Mouse (Mus musculus) forebrain, embryonic 10.5 days (tissue): Measurements from ENCODE around the gene Cdk8. TPM values are rescaled to one million over a fixed set of nuclear protein-coding genes. Genes with fewer than 3 reads are reported as not detected.
A peak's percentile ranks its signal among the peaks of the same experiment; 100 is the strongest.

ENCODE experiments used
- DNase-seq: peaks from one replicate; pipeline ENCODE4 v3.0.0-alpha.2; 2017; ENCODE audit warnings: low spot score; ENCODE audit errors: extremely low spot score
- H3K27ac ChIP-seq: fragments of 300-500 bp; sonication (generic); 2 replicates; pipeline ENCODE4 v1.5.1; 2016; ENCODE audit warnings: mild to moderate bottlenecking
- H3K27me3 ChIP-seq: fragments of 300-500 bp; sonication (generic); 2 replicates; pipeline ENCODE4 v1.6.1; 2016; ENCODE audit warnings: mild to moderate bottlenecking; ENCODE audit not compliant: poor library complexity, severe bottlenecking
- H3K36me3 ChIP-seq: fragments of 300-500 bp; sonication (generic); replicated peaks from 2 replicates; pipeline ENCODE4 v1.6.1; 2016; ENCODE audit warnings: mild to moderate bottlenecking, moderate library complexity
- H3K4me1 ChIP-seq: fragments of 300-500 bp; sonication (generic); 2 replicates; pipeline ENCODE4 v1.6.1; 2016
- H3K4me3 ChIP-seq: fragments of 300-500 bp; sonication (generic); 2 replicates; pipeline ENCODE4 v1.5.1; 2016; ENCODE audit warnings: mild to moderate bottlenecking, moderate library complexity
- H3K9me3 ChIP-seq: fragments of 300-500 bp; sonication (generic); 2 replicates; pipeline ENCODE4 v1.6.1; 2016; ENCODE audit warnings: mild to moderate bottlenecking, moderate library complexity
- WGBS: fragments of 180-500 bp; shearing (Covaris S2); methylation state at CpG from one replicate; pipeline ENCODE4 v1.1.7; 2016; 5-methylcytosine and 5-hydroxymethylcytosine counted together
- polyA plus RNA-seq: library from polyadenylated mRNA; unstranded; fragments of >200 nt; fragmentation: Nextera tagmentation; extraction: Ambion mirVana; gene quantifications from 2 replicates; pipeline ENCODE4 v1.2.1, GENCODE M21; 2016

Cdk8 gene
- polyA plus RNA-seq, 1 experiment from 2014 or later: 21.8 TPM

DNA sequence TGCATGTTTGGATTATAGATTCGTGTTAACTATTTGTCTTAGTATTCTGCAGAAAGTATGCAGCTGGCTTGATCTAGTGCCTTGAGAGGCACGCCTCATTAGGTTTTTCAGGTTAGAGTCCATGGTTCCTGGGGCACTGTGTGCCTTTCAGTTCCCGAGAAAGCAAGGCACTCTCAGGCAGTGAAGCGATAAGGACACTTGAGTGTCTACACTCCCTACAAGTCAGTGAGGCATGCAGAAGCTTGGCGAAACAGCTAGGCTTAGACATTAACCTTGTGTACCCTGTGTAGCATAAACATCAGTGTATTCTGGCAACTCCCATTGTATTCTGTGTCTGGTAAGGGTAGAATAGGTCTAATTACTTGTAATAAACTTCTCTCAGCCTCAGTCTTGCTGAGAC is 25.5 kb upstream of the Cdk8 start:
- H3K27me3 ChIP-seq: no peaks in the 10 kb centered on the region
- H3K27ac ChIP-seq: no peak overlapping the region
- peaks cover 3% of the 10 kb centered on the region; the same call in 1 of the 2 replicates for H3K9me3 ChIP-seq
- H3K4me1 ChIP-seq: no peaks in the 10 kb centered on the region
- H3K4me3 ChIP-seq: no peak overlapping the region
- H3K36me3 ChIP-seq: peaks cover 93% of the 10 kb centered on the region
- WGBS: 94% methylated on average over 5 of the region's 5 CpGs
- no peak for DNase-seq

DNA sequence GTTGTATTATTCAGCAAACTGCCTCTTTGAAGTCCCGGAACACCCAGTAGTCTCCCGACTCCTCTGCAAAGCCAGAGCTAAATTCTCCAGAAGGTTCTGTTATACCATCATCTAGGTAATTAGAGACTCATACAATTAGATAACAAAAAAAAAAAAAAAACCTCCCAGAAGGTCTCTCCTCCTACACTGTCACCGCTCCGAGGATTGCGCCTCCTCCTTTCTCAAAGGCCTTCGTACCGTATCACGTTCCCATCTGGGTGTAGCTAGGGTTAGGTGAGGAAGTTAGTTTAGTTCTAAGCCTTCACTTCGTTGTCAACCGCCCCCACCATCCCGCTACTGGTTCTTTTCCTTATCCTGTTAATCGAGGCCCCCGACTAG is 10.5 kb upstream of the Cdk8 start:
- H3K27me3 ChIP-seq: no peaks in the 10 kb centered on the region
- H3K36me3 ChIP-seq: peaks cover 45% of the 10 kb centered on the region
- no peak for DNase-seq
- no peaks in the 10 kb centered on the region for H3K9me3 ChIP-seq
- WGBS: 11% methylated on average over 13 of the region's 13 CpGs
- H3K4me3 ChIP-seq: peak overlapping the region; percentile 76
- peak overlapping the region; percentile 98 for H3K27ac ChIP-seq
- H3K4me1 ChIP-seq: peaks cover 21% of the 10 kb centered on the region

DNA sequence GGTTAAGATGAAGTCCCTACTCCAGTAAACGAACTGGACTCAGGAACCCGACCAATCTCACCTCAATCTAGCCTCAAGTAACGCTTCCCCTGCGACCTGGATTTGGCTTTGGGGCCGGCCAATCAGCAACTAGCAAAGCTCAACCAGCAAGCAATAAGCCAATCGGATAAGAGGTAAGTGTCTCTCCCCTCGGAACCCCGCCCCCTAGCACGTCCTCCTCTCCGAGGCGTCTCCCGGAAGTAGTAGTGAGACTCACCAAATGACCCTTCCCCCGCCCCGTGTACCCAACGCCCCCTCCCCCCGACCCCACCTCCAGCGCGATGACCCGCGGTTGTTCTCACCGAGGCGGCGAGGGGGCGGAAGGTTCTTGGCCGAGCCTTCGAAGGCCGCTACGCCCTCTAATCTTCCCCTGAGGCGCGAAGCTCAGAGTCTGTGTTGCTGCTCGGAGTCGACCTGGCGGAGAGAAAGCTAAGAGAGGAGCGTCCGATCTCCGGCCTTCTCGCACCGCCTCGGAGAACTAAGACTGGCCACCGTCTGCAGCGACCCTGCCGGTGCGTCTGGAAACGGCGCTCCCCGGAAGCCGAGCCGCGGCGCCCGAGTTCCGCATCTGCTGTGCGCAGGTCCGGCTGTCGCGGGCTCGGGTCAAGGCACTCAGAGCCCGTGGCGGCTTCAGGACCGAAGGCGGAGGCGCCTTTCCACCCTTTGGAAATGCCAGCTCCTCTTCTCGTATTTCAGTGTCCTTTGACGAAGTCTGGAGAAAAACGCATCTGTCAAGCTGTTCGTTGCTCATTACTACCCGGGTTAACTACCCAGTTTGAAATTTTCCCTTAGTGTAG is 9.9 kb upstream of the Cdk8 start, which contains the start of gene Rnf6:
Rnf6 (minus strand) TSS at position 677 of the 836 bp plus-strand sequence.
- peak; percentile 93 for DNase-seq
- under 1% methylated on average over 67 of the region's 67 CpGs for WGBS
- H3K27ac ChIP-seq: peak within 1 kb of the TSS; percentile 98

DNA sequence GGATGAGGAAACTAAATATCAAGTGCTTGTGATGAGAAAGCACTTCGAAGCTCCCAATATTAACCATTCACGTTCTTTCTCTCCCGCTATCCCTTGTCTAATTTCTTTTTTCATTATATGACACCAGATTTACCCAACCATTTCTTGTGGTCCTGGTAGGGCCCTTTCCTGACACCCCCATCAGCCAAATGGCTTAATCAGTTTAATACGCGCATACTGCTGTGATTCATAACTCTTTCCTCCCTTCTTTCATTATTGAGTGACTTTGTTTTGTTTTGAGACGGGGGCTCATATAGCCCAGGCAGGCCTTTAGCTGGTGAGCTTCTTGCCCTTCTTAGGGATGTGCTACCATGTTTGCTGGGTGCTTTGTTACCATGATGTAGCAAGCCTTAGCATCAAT is 9.3 kb upstream of the Cdk8 start:
- H3K9me3 ChIP-seq: no peaks in the 10 kb centered on the region
- DNase-seq: no peak
- peaks cover 21% of the 10 kb centered on the region for H3K4me1 ChIP-seq
- H3K4me3 ChIP-seq: peak overlapping the region; percentile 76
- H3K27me3 ChIP-seq: no peaks in the 10 kb centered on the region
- H3K27ac ChIP-seq: peak overlapping the region; percentile 98
- WGBS: 38% methylated on average over 6 of the region's 6 CpGs
- H3K36me3 ChIP-seq: peaks cover 33% of the 10 kb centered on the region

More for the DNA sequence above, 9.9 kb upstream of the Cdk8 start, which contains the start of gene Rnf6:
- H3K36me3 ChIP-seq: peaks cover 39% of the 10 kb centered on the region
- H3K9me3 ChIP-seq: no peaks in the 10 kb centered on the region
- H3K4me1 ChIP-seq: peaks cover 21% of the 10 kb centered on the region
- H3K27me3 ChIP-seq: no peaks in the 10 kb centered on the region
- H3K4me3 ChIP-seq: peak within 1 kb of the TSS; percentile 76

DNA sequence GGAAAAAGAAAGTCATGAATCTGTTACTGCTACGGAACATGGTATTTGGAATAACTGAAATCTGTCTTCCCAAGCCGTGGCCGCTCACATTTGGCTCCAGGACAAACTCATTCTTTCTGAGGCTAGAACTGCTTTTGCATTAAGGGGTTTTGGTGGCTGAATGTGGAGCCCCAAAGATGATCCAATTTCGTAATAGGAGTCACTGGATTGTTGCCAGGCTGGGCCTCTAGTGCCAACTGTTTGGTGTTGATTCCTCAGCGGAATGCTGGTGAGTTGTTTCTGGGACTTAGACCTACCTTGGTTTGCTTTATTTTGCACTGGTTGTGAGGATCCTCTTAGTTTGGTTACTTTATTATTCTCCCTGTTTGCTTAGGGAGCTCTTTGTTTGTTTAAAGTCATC is 7.2 kb upstream of the Cdk8 start:
- Histone ChIP-seq H3K36me3 (peaks cover 12% of the 10 kb centered on the region), H3K27ac (no peak overlapping the region), H3K9me3 (no peaks in the 10 kb centered on the region), H3K27me3 (no peaks in the 10 kb centered on the region), H3K4me3 (no peak overlapping the region), H3K4me1 (peaks cover 21% of the 10 kb centered on the region)
- WGBS: 92% methylated on average over 5 of the region's 5 CpGs
- DNase-seq: no peak

DNA sequence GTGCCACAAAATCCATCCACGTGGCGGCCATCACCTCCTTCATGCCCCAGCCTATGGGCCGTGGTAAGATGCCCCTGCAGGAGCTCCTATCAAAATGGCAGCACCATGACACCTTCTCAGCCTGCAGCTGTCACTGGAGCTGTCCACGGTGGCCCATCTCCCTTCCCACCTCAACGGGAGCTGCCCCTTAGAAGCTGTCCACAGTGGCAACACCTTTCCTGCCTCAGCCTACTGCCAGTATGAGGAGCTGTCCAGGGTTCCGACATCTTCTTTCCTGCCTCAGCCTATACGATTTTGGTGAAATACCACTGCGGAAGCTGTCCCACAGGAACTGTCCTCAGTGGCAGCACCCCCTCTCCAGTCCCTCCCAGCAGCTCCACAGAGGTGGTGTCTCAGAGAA is 3.5 kb upstream of the Cdk8 start:
- Histone ChIP-seq H3K9me3 (no peaks in the 10 kb centered on the region), H3K4me3 (no peak overlapping the region), H3K36me3 (no peaks in the 10 kb centered on the region), H3K4me1 (peaks cover 5% of the 10 kb centered on the region), H3K27me3 (no peaks in the 10 kb centered on the region), H3K27ac (no peak overlapping the region)
- DNase-seq: no peak
- 85% methylated on average over 8 of the region's 8 CpGs for WGBS

DNA sequence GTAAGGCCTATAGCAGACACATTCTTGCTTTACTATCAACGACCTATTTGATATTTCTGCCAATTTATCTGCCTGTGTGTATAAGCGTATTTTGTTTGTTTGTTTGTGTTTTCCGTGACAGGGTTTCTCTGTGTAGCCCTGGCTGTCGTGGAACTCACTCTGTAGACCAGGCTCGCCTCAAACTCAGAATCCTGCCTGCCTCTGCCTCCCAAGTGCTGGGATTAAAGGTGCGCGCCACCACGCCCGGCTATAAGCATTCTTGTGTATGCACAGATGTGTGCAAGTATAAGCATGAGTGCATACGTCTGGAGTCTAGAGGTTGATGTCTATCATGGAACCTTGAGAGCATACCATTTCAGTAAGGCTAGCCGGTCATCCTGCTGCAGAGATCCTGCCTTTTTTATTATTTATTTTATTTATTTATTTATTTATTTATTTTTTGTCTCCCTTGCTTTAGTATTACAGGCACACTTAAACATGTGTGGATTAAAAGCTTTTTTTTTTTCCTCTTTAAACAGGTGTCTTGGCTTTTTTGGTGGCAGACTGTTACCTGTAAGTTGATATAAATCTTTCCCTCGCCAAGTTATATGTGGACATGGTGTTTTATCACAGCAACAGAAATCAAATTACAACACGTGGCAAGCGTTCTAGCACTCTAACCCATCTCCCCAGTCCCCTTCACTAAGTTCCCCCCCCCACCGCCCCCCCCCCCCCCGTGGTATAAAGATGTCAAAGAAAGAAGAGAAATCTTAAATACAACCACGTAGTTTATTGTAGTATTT is 970 bp upstream of the Cdk8 start:
- DNase-seq: no peak
- Histone ChIP-seq H3K4me1 (peaks cover 22% of the 10 kb centered on the region), H3K27ac (peak overlapping the region; percentile 95), H3K4me3 (peak overlapping the region; percentile 90), H3K9me3 (no peaks in the 10 kb centered on the region), H3K27me3 (no peaks in the 10 kb centered on the region), H3K36me3 (no peaks in the 10 kb centered on the region)
- 60% methylated on average over 17 of the region's 17 CpGs for WGBS

DNA sequence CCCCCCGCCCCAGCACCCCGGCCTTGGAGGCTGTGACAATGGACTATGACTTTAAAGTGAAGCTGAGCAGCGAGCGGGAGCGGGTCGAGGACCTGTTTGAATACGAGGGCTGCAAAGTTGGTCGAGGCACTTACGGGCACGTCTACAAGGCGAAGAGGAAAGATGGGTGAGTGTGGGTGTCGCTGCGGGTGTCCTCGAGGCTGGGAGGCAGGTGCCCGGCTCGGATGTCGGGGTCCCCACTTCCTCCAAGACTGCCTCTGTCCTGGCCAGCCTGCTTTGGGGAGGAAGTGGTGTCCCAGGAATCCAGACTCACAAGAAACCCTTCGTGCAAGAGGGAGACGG is 596 bp downstream of the Cdk8 start:
- DNase-seq: peak; percentile 31
- WGBS: under 1% methylated on average over 19 of the region's 19 CpGs

DNA sequence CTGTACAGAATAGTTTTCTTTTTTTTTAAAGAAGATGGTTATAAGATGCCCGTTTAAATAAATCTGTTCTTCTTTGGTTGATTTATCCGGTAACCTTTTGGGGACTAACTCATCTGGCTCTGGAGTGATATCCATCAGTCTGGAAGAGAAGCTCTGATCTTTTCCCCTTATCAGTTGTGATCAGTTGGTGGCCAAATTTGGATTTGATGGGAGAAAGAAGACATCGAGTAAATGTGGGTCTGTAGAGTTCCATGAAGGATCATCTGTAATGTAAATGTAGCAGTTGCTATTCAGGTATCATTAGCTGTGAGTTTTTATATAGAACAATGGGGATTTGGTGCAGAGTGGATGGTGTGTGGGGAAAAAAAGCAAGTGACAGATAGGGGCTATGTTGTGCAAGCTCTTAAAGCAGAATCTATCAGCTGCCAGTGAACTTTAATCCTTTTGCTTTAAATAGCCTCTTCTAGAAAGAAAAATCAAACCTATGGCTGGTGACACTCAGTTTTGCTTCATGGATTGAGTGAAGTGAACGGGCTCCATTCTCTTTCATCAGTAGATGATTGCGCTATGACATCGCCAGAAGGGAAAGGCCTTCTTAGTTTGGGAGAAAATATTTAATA is 1.1 kb downstream of the Cdk8 start:
- peaks cover 26% of the 10 kb centered on the region for H3K4me1 ChIP-seq
- WGBS: 49% methylated on average over 6 of the region's 6 CpGs
- H3K27ac ChIP-seq: peak overlapping the region; percentile 95
- H3K4me3 ChIP-seq: peak overlapping the region; percentile 90
- H3K27me3 ChIP-seq: no peaks in the 10 kb centered on the region
- peaks cover 4% of the 10 kb centered on the region for H3K36me3 ChIP-seq
- no peaks in the 10 kb centered on the region for H3K9me3 ChIP-seq
- DNase-seq: no peak

More for the DNA sequence above, 596 bp downstream of the Cdk8 start:
- H3K27ac ChIP-seq: peak overlapping the region; percentile 95
- peak overlapping the region; percentile 90 for H3K4me3 ChIP-seq
- no peaks in the 10 kb centered on the region for H3K9me3 ChIP-seq
- no peaks in the 10 kb centered on the region for H3K36me3 ChIP-seq
- H3K27me3 ChIP-seq: no peaks in the 10 kb centered on the region
- H3K4me1 ChIP-seq: peaks cover 23% of the 10 kb centered on the region

DNA sequence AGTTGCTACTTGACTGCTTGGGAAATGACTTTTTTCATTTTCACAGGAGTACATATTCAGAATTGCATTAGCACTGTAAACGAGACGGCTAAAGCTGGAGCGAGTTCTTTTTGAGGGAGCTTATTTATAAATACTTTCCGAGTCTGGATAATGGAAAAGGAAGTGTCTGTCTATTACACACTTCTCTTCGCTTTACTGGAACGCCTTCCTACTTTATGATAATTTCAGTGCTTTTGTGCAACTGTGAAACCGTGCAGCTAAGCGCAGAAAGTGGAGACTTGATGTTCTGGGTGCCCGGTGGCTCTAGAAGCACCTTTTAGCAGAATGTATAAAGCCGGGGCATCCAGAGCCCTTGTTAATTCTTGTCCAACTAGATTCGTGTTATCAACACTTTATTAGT is 1.8 kb downstream of the Cdk8 start:
- peak overlapping the region; percentile 90 for H3K4me3 ChIP-seq
- no peaks in the 10 kb centered on the region for H3K27me3 ChIP-seq
- DNase-seq: no peak
- WGBS: 86% methylated on average over 11 of the region's 11 CpGs
- H3K9me3 ChIP-seq: no peaks in the 10 kb centered on the region
- H3K4me1 ChIP-seq: peaks cover 26% of the 10 kb centered on the region
- H3K27ac ChIP-seq: no peak overlapping the region
- peaks cover 9% of the 10 kb centered on the region for H3K36me3 ChIP-seq

DNA sequence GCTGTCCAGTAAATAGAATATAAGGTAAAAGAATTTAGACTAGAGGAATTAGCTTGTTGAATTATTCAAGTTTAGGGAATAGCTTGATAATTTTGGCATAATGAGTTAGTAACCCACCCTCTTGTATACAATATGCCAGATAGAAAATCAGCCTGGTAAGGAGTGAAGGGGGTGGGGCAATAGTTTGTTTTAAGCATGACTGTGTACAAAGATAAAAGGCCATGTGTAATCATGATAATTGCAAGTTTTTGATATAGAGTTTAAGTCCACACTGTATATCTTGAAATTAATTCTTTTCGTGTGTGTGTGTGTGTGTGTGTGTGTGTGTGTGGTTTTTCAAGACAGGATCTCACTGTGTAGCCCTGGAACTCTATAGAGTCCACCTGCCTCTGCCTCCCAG is 3.3 kb downstream of the Cdk8 start:
- Histone ChIP-seq H3K4me3 (no peak overlapping the region), H3K27me3 (no peaks in the 10 kb centered on the region), H3K36me3 (peaks cover 19% of the 10 kb centered on the region), H3K4me1 (peaks cover 26% of the 10 kb centered on the region), H3K9me3 (no peaks in the 10 kb centered on the region), H3K27ac (no peak overlapping the region)
- WGBS: 97% methylated on average over 1 of the region's 1 CpGs
- no peak for DNase-seq

DNA sequence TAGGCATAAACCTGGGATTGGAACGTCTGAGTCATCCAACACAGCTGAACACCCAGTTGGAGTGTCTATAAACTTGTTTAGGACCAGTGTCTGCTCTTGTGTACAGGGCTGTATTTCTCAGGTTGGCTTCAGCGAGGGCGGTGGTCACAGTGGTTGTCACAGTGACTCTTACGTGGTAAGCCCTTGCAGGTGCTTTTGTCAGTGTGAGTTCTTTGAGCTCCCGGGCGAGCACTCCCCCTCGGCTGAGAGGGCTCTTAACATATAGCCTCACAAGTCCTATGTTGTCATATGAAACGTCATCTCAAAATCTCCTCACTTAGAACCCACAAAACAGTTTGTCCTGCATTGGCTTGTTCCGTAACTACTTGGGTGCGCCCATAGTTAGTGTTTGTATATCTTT is 7.2 kb downstream of the Cdk8 start:
- Histone ChIP-seq H3K27me3 (no peaks in the 10 kb centered on the region), H3K27ac (no peak overlapping the region), H3K4me3 (no peak overlapping the region), H3K4me1 (peaks cover 13% of the 10 kb centered on the region), H3K9me3 (no peaks in the 10 kb centered on the region), H3K36me3 (peaks cover 23% of the 10 kb centered on the region)
- 89% methylated on average over 10 of the region's 10 CpGs for WGBS
- no peak for DNase-seq
